Mouse (Mus musculus) kidney, adult 18-20 months (tissue): ENCODE results near the gene Stpg3.

ENCODE experiments used
- DNase-seq: peaks from one replicate; pipeline ENCODE4 v3.0.0; 2021

Stpg3 gene

DNA sequence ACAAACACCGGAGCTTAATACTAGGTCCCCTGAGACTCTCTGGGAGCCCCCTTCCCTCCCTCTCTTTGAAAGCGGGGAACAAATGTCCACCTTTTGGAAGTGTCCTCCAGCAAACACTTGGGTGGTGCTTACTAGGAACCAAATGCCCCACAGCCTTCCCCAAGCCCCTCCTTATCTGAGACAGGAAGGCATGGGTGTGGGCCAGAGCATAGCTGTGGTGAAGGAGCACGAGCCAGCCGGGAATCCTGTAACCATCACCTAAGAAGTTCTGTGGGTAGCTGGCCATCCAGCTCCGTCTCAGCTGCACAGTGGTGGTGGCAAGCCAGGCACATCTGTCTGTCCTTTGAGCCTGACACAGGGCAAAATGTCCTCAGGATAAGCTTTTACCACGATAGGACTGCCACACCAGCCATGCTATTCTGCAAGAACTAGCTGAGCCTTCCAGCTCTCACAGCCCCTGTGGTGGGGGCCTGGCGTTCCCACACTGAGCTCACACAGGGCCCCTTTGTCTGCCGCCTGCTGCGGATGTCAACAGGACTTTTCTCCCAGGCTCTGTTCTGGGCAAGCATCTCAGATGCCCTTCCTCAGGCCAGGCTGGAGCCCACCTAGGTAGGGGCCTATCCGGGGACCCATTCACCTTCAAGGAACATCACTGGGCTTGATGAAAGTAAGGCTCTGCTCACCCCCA is 36.0 kb downstream of the Stpg3 start:
- no peak for DNase-seq

DNA sequence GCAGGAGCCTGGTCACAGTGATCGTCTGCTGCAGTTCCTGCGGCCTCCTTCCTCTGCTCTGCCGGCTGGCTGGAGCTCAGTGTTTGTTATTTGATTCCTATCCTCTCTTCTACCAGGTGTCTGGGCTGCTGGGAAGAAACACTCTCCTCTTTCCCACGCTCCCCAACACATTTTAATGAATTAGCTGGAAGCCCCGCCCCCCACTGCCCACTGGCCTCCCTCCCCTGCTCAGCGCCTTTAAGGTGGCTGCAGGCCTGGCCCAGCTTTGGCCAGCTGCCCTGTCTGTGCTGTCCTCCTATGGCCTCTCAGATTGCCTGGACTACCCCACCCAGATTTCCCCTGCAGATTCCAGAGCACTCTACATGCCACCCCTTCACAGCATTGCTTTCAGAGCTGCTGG is 36.8 kb downstream of the Stpg3 start:
- peak; percentile 64 for DNase-seq

- no peak for DNase-seq
Observed at GRCm38 (mm10) chr2:25177076-25177475, 37.4 kb downstream of the Stpg3 start.

DNA sequence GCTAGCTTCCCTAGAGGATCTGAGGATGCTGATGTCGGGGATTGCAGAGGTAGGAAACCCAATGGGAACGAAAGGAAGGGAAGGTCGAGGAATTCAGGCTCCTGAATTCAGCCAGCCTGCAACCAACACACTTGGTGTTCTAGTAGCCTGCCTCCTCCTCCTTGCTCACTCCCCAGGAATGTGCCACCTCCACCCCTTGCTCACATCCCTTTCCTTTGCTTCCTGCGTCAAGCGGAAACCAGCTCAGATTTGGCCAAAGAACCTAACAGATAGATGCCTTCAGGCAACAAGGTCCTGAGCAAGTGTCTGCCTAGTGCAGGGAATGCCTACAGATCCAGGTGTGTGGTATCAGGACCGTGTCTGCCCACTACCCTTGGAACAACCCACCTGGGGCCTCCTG is 37.9 kb downstream of the Stpg3 start:
- DNase-seq, result no peak

DNA sequence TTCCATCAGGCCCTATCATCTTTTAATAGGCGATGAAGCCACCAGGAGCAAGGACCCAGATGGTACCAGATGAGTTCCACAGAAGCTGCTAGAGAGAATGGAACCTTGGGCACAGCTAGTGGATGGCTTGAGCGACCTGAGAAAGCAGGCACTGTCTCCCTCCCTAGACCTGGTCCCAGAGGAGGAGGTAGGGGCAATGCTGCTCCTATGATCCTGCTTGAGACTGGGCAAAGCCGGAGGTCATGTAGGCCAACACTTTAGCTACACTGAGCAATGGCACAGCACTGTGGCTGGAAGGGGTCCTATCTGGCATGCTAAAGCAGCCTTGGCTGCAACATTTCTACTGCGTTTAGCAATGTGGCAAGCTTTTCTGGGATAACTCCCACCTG is 38.8 kb downstream of the Stpg3 start:
- DNase-seq, result no peak

- peak; percentile 74 for DNase-seq
Observed at GRCm38 (mm10) chr2:25174866-25175689, 39.4 kb downstream of the Stpg3 start.

GRCm38 (mm10) chr2:25173821-25174220 is 40.6 kb downstream of the Stpg3 start:
- no peak for DNase-seq

- DNase-seq, result no peak
Observed at GRCm38 (mm10) chr2:25172629-25173028, 41.8 kb downstream of the Stpg3 start.

- no peak for DNase-seq
Observed at GRCm38 (mm10) chr2:25171769-25172153, 42.7 kb downstream of the Stpg3 start.

DNA sequence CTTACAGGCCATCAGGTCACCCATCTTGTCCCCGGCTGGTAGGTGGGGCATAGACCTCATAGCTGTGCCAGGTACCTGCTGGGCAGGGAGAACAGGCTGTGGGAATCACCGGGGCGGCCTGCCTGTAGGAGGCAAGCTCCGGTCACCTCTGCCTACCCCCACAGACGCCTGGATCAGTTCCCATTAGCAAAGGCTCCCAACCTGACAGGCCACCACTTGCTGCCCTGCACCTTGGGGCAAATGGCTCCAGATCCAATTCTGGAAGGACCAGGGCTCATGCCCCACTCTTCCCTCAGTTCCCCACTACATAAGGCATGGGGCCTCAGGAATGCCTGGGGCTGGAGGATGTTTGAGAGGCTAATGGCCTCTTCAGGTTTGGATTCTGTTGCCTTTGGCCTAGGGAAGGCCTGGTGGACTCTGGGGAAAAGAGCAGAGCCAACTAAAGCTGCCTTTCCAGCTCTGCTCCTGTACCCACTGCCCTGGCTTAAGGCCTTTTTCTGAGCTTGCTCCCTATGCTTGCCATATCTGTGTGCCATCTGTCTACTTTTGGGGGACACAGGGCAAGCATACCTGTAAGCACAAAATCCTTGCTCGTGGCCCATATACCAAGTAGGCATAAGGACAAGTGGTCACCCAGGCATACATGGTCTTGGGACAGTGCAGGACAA is 43.2 kb downstream of the Stpg3 start:
- no peak for DNase-seq

DNA sequence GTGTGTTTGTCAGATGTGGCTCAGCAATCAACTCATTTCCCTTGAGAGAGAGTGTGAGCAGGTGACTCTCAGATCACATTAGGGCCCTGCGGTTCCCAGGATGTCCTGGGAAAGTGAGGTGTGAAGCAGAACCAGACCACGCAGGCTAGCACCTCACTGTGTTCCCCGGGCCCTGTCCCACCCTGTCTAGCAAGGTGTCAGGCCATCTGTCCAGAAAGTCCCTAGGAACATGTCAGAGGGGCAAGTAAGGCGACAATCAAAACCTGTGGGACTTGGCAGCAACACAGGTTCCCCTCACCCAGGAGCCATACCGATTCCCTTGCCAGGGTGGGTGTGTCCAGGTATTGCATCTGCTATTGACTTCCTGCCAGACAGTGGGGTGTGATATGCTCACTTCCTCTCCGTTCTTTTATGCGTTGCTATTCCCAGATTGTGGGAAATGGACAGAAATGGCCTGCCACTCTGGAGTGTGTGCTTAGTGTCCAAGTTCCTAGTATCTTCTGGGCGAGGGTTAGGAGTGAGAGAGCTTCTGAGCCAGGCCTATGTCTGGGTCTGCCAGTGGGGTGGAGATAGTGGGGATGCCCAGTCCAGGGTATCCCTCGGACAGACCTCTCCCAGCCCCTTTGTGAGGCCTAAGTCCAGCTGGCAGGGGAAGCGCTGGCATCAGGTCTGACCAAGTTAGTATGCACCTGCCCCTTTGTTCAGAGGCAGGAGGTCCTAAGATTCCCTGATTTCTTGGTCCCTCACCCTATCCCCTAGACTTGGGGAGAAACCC is 43.9 kb downstream of the Stpg3 start:
- DNase-seq, result no peak

DNA sequence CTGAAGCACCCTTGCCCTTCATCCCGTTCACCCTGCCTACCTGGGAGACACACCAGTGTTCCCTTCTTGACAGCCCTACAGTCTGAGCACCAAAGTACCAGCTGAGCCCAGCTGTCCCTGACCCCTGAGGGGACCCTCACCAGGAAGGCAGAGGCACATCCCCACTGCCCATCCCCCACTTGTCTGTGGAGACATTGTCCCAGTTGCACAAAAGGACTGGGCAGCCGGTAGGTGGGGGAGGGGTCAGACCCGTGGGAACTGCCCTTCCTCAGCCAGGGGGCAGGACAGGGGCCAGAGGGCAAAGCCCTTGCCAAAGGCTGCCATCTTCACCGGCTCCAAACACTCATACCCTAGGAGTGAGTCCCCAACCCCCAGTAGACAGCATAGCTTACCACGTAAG is 44.7 kb downstream of the Stpg3 start:
- no peak for DNase-seq

DNA sequence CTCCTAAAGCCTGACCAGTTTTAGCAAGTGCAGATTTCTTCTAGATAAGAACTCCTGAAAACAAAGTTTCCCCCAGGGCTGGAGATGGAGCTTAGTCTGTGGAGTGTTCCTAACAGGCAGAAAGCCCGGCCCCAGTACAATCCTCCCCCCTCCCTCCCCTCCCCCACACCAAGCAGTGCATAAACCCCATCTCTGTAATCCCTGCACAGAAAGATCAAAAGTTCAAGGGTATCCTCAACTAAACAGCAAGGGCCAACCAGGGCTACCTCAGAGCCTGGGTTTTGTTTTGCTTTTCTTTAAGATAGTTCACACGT is 45.8 kb downstream of the Stpg3 start:
- no peak for DNase-seq

GRCm38 (mm10) chr2:25167919-25168664 is 46.3 kb downstream of the Stpg3 start:
- peak; percentile 59 for DNase-seq

- no peak for DNase-seq
Observed at GRCm38 (mm10) chr2:25167481-25167880, 47.0 kb downstream of the Stpg3 start.
